Mouse (Mus musculus) skeletal muscle tissue, adult 2 months (tissue): ENCODE results near the gene Tmem251.

Source experiments
- DNase-seq: peaks from one replicate; pipeline ENCODE4 v3.0.0-alpha.2; 2012; ENCODE audit warnings: low read depth, low spot score

The Tmem251 gene

DNA sequence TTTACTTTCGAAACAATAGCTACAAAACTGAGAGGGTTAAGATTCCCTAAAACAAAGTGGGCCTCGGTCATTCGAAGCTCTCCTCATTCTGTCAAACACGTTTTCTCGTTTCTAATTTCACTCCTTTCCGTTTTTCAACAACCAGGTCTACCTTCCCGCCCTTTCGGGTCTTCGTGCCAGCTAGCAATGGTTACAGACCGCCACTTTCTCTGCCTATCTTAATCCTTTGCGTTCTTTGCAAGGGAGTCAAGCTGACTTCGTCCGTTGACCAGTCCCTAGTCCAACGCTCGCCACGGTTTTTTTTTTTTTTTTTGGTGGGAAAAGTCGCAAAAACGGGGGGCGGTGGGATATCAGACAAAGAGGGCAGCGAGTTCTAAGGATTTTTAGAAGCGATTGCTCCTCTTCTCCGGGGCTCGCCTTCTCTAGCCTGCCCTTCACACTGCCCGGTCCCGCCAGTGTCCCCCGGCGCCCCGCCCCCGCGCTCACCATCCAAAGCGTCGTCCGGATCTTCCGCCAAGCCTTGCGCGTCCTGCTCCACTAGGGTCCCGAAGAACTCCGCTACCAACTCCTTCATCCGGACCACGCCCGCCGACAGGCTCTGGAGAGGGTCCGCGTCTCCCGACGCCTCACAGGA, 13.6 kb downstream of the Tmem251 start:
- no peak for DNase-seq

DNA sequence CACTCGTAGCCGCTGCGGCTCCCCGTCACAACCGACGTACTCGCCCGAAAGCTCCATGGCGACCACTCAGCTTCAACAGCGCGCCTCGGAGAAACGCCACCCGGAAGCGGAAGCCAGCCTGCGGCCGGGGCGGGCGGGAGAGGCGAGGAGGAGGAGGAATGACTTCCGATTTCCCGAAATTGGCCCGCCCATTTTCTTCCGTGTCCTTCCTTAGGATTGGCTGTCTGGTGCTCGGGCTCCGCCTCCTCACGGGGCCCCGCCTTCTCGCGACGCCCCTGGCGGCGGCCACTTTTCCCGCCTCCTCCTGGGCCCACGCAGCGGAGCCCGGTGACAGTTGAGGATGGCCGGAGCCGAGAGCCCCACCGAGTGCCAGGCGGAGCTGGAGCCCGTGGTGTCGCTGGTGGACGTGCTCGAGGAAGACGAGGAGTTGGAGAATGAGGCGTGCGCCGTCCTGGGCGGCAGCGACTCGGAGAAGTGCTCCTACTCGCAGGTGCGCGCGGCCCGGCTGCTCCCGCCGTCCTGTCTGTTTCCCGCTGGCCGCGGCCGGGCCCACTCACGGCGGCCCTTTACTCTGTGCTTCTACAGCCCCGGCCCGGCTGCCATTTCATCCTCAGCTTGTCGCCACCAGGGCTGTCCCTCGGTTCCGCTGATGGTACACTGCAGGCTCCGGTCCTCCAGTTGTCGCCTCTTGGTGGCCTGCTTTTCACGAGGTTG, 14.3 kb downstream of the Tmem251 start, which contains the start of the genes Gm28051, Gon7 and Ubr7:
TSS of gene Gm28051 (minus strand) at position 77 of the 714 bp plus-strand sequence.
TSS of gene Gon7 (minus strand) at position 115 of the 714 bp plus-strand sequence.
TSS of gene Ubr7 (plus strand) at position 279 of the 714 bp plus-strand sequence.
- peak; percentile 91 for DNase-seq

DNA sequence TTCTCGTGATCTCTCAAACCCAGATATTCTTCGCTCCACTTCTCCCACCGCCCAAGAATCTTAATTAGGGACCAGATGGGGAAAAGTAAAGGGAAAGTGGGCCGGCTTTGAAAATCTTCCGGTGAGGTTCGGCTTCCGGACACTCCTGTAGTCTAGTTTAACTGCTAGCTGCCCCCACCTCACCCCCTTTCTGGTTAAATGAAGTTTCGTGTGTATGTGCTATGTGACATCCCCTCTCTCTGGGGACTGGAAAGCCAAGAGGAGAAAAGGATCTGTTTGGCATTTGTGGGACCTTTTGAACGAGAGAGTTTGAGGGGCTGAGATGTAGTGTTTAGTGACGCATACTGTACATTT, 14.8 kb downstream of the Tmem251 start, which contains the start of gene Gm20604:
TSS of gene Gm20604 (minus strand) at position 270 of the 354 bp plus-strand sequence.
- no peak for DNase-seq

DNA sequence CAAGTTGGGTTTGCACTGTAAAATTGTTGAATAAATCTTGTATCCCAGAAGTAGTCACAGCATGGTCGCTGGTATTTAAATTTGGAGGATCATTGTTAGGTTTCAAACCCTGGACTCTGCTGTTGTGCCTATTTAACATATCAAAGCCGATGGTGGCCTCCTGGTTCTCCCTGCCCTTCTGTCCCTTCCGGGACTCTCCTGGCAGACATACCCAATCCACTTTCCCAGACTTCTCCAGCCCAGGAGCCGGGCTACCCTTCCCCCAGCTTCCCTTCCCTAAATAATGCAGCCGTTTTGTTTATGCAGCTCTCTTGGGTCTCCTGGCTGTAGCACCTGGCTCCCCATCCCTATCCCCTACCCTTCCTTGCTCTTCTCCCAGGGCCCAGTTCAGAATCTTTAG, 15.4 kb downstream of the Tmem251 start:
- no peak for DNase-seq

DNA sequence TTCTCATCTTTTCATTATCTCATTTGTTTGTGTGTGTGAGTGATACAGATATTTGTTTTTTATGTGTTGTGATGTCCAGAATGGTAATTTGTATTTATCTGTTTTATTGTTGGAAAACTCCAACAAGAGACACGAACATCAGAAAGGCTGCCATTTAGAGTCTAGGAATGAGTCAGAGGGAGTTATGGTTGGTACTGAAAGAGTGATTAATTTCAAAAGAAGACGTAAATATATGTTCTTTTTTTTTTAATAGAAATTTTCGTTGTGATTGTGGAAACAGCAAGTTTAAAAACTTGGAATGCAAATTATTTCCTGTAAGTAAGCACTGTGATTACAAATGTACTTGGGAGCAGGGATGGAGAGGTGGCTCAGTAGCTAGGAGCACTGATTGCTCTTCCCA, 18.1 kb downstream of the Tmem251 start:
- no peak for DNase-seq

DNA sequence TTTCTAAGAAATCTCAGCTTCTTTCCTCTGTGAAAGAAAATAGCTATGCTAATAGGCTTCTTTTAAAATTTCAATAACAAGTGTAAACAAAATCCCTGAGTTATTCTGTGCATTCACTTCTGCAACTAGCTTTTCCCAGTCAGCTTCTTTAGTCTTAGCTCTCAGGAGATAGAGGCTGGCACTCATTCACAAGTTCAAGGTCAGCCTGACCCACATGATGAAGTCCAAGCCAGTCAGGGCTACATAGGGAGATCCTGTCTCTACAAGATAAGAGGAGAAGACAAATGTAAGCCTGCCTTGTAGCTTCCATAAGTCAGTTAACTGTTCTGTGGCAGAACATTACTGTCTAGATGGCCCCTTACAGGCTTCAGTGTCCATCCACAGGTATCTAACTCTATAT, 20.1 kb downstream of the Tmem251 start:
- DNase-seq = no peak

DNA sequence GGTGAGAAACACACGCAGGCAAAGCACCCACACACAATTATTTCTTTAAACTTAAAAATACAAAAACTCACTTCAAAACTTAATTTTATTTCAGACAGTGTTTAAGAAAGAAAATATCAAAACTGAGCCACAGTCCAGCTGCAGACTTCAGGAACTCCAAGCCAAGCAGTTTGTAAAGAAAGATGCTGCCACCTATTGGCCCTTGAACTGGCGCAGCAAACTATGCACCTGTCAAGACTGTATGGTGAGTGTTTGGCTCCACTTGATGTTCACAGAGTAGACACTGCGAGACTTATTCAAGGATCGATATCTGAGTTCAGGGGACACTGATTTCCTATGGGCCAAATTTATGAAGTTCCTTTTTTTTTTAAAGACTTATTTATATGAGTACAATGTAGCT, 25.4 kb downstream of the Tmem251 start:
- DNase-seq = no peak

DNA sequence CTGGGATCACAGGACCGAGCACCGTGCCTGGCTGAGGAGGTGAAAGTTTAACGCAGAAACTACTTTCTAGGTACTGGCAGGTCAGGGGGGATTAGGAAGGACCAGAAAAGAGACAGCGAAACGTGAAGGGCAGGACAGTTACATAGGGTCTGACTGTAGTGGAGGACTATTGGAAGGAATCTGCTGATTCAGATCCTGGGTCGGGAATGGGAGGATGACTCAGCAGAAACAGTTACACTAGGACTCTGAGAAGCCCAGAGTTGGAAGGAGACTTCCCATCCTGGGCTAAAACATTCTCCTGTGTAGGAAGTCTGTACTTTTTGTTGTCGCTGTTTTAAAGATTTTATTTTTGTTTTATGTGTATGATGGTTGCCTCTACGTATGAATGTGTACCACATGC, 28.0 kb downstream of the Tmem251 start:
- no peak for DNase-seq

DNA sequence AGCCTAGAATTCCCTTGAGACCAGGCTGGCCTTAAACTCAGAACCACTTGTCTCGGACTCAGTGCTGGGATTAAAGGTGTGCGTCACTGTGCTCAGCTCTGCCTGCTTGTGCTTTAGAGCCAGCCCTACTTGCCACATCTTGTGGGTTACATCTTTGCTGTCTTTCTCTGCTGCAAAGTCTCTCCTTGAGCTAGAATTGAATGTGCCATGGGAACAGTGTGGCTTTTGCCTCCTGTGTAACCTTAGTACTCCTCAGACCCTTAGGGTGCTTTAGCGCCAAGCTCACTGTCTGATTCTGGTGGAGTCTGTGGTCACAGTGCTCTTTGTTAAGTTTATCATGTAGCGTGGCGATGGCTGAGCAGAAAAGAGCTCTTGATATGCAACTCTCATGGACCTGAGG, 29.1 kb downstream of the Tmem251 start:
- DNase-seq = no peak

DNA sequence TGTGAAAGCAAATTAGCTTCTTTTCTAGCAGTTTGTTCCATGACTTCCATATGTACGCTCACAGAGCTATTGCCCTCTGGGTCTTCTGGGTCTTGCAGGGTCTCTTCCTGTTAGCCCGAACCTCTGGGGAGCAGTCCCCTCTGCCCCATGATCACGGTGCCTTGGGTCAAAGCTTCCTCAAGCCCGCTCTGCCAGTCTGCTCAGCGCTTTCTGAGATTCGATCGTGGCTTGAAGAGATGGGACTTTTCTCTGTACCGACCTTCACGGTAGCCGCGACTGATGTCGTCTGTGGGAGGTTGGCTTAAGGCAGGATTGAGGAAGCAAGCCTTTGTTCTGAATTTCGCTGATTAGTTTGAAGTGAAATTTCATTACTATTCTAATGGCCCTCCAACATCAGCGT, 32.5 kb downstream of the Tmem251 start:
- DNase-seq = no peak

DNA sequence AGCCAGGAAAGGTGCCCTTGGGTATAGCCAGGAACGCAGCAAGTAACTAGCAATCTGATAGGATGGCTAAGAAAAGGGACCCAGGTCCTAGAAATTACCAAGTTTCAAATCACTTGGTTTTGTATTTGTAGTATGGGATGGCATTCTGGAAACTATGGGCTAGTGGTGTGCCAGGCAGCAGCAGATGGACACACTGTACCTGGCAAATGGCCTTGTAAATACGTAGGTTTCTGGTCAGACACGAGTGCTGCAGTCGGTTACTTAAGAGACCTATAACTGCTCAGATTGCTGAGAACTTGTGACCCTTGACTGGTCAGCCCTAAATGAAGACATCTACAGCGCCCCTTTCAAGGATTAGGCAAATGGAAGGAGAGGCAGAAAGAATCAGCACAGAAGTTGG, 34.6 kb downstream of the Tmem251 start:
- no peak for DNase-seq

DNA sequence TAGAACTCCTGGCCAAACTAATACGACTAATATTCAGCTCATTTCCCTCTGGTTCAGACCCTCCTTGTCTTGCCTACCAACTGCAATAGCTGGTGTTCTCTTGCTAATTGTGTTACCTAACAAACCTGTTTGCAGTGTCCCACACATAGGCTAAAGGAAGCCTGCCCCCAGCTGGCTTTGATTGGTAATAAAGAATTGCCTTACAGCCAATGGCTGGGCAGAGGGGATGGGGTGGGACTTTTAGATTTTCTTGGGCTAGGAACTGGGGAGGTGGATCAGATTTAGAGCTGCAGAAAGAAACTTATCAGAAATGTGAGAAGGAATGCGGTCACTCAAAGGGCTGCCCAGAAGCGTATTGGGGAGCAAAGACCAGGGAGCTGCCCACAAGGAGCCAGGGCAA, 35.9 kb downstream of the Tmem251 start:
- DNase-seq = no peak

DNA sequence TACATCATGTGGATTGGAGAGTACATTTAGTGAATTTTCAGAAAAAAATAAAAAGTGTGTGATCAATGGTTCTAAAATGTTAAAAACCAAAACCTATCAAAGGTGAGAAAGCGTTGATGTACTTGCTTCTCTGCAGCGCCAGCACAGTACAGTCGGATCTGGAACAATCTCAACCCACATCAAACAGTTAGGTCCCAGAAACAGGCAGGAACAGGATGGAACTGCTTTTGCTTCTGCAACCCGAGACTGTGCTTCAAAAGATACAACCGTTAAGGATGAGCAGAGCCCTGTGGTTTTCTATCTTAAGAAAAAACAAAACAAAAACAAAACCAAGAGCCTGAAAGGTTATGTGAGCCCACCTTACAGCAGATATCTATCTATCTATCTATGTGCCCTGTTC, 39.3 kb downstream of the Tmem251 start:
- no peak for DNase-seq

DNA sequence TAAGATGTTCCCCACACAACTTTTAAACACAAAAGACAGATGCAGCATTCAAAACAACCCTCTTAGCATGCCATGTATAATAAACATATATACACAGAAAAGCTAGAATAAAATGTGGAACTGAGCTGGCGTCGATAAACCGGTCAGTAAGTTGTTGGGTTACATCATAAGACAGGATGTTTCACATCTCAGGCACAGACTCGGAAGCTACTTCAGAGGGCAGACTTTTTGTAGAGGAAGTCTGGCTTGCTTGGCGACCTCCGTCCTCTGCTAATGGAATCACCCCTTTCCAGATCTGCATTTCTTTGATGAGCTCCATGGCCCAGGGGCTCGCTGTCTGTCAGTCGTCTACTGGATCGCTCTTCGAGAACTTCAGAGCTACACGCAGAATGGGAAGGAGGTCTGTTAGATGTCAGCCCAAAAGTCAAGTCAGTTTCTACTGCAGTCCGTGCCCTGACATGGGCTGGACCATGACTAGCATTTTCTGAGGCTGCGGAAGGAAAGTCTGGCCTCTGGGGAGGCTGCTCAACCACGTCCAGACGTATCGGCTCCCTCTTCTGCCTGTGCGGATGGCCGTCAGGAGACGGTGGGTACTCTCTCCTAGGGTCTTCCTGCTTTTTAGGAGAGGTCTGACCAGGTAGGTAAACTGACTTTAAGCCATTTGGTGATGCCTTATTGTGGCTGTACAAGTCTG, 41.5 kb downstream of the Tmem251 start:
- no peak for DNase-seq

DNA sequence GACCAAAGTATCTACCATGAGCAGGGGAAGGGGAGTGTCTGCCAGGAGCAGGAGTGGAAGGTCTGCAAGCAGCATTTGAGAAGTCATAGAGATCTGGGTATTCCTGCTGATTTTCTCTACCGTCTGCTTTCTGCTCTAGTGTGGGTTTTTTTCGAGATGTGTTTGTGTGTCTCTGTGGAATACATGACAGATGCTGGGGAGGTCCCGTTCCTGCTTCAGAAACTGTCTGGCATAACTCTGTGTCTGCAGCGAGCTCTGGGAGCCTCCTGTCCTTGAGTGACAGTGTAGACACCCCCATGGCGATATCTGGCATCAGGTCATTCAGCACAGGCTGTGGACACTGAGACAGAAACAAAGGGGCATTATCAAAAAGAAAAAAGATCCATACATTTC, 42.0 kb downstream of the Tmem251 start:
- DNase-seq = no peak

DNA sequence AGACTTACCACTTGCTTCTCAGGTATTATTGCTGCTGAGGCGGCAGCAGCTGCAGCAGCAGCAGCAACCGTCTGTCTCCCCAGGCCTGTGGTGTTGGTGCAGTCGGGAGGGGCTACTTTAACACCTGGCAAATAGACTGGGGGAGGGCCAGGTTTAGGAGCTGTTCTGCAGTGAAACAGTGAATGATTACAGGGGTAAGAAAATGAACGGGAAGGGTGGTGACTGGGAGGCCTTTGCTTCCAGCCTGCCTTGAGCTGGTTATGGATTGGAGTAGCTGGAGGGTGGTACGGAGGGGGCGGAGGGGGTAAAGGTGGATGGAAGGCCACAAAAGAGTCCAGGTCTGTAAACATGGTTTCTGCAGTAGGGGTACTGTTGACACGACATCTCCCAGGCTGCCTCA, 44.4 kb downstream of the Tmem251 start:
- DNase-seq = no peak
